Mouse (Mus musculus): ENCODE data around the gene Rab20.
"Not testable (repeated sequence)": the region's sequence is repeated elsewhere in the genome, so short reads cannot be mapped to it uniquely, and the experiment has no call there.

Rab20 gene

GRCm38 (mm10) chr8:11477811-11478761 is at the start of gene Rab20:
Gene Rab20 (minus strand): TSS chr8:11478710.
- peak in 1 of 2 experiments; percentile 46 for DNase-seq (ENCODE audit: low spot score in 2 of 2)

GRCm38 (mm10) chr8:11523331-11523730 is 44.8 kb upstream of the Rab20 start:
- DNase-seq (ENCODE audit: low spot score in 2 of 2): no peak

GRCm38 (mm10) chr8:11518676-11519075 is 40.2 kb upstream of the Rab20 start:
- no peak for DNase-seq (ENCODE audit: low spot score in 2 of 2)

GRCm38 (mm10) chr8:11518056-11518396 is 39.5 kb upstream of the Rab20 start:
- no peak for DNase-seq (ENCODE audit: low spot score in 2 of 2)

GRCm38 (mm10) chr8:11517366-11518055 is 39.0 kb upstream of the Rab20 start:
- no peak for DNase-seq (ENCODE audit: low spot score in 2 of 2)

GRCm38 (mm10) chr8:11516292-11516691 is 37.8 kb upstream of the Rab20 start:
- DNase-seq (ENCODE audit: low spot score in 2 of 2): no peak

GRCm38 (mm10) chr8:11513247-11513646 is 34.7 kb upstream of the Rab20 start:
- no peak for DNase-seq (ENCODE audit: low spot score in 2 of 2)

GRCm38 (mm10) chr8:11512711-11513110 is 34.2 kb upstream of the Rab20 start:
- no peak for DNase-seq (ENCODE audit: low spot score in 2 of 2)

- no peak for DNase-seq (ENCODE audit: low spot score in 2 of 2)
These were observed 32.5 kb upstream of the Rab20 start for GRCm38 (mm10) chr8:11510971-11511370.

- DNase-seq (ENCODE audit: low spot score in 2 of 2): no peak
These were observed 30.4 kb upstream of the Rab20 start for GRCm38 (mm10) chr8:11508880-11509279.

GRCm38 (mm10) chr8:11506802-11507201 is 28.3 kb upstream of the Rab20 start:
- DNase-seq (ENCODE audit: low spot score in 2 of 2): peak; percentile 31 to 54

GRCm38 (mm10) chr8:11506074-11506473 is 27.6 kb upstream of the Rab20 start:
- no peak for DNase-seq (ENCODE audit: low spot score in 2 of 2)

GRCm38 (mm10) chr8:11503476-11504232 is 25.1 kb upstream of the Rab20 start:
- no peak for DNase-seq (ENCODE audit: low spot score in 2 of 2)

- no peak for DNase-seq (ENCODE audit: low spot score in 2 of 2)
These were observed 20.4 kb upstream of the Rab20 start for GRCm38 (mm10) chr8:11498786-11499485.

- no peak for DNase-seq (ENCODE audit: low spot score in 2 of 2)
These were observed 19.8 kb upstream of the Rab20 start for GRCm38 (mm10) chr8:11498281-11498680.

GRCm38 (mm10) chr8:11497017-11497990 is 18.8 kb upstream of the Rab20 start, which contains the start of gene Naxd:
Gene Naxd (plus strand): TSS chr8:11497506.
- peak; percentile 78 to 84 for DNase-seq (ENCODE audit: low spot score in 2 of 2)

GRCm38 (mm10) chr8:11492340-11492739 is 13.8 kb upstream of the Rab20 start:
- not testable (repeated sequence) for DNase-seq (ENCODE audit: low spot score in 2 of 2)

- no peak for DNase-seq (ENCODE audit: low spot score in 2 of 2)
These were observed 8.7 kb upstream of the Rab20 start for GRCm38 (mm10) chr8:11487229-11487628.

- peak; percentile 55 to 72 for DNase-seq (ENCODE audit: low spot score in 2 of 2)
These were observed 7.6 kb upstream of the Rab20 start for GRCm38 (mm10) chr8:11486142-11486541.

- DNase-seq (ENCODE audit: low spot score in 2 of 2): no peak
These were observed 4.0 kb upstream of the Rab20 start for GRCm38 (mm10) chr8:11482537-11482936.
